Mouse (Mus musculus) MEL (cell line): ENCODE measurements at regions not wholly inside any gene's neighbourhood (a gene's known extent, or its start where the extent isn't known, plus 50 kb on each side); places are given as distances from the start of the nearest gene placed in this dataset.

Source experiments
- DNase-seq: peaks from one replicate; pipeline ENCODE4 v3.0.0; 2011; ENCODE audit warnings: low read depth, low spot score
- H3K27ac ChIP-seq: 2 replicates; pipeline ENCODE4 v1.5.1; 2012; ENCODE audit warnings: low read depth, mild to moderate bottlenecking, control low read depth, low read length, moderate library complexity; ENCODE audit not compliant: control insufficient read depth
- H3K27me3 ChIP-seq, 2 experiments: fragments of 150-350 bp in 1 of 2; sonication (generic) in 1 of 2; 2 replicates each; pipeline ENCODE4 v1.6.1; 2012; ENCODE audit warnings: low read length in 2 of 2, mild to moderate bottlenecking in 2 of 2, improper control_type of control experiment in 1 of 2, moderate library complexity in 1 of 2; ENCODE audit not compliant: insufficient read depth in 2 of 2, control insufficient read depth in 1 of 2
- H3K36me3 ChIP-seq, 2 experiments: 2 replicates each; pipeline ENCODE4 v1.6.1; 2012 to 2014; ENCODE audit warnings: low read length in 2 of 2, improper control_type of control experiment in 1 of 2, inconsistent platforms in 1 of 2, mild to moderate bottlenecking in 1 of 2; ENCODE audit not compliant: insufficient read depth in 2 of 2, control insufficient read depth in 1 of 2
- H3K4me1 ChIP-seq, 2 experiments: fragments of 150-350 bp in 1 of 2; sonication (generic) in 1 of 2; 2 replicates each; pipeline ENCODE4 v1.6.1; 2012; ENCODE audit warnings: low read length in 2 of 2, improper control_type of control experiment in 1 of 2, mild to moderate bottlenecking in 1 of 2; ENCODE audit not compliant: insufficient read depth in 2 of 2, control insufficient read depth in 1 of 2
- H3K4me3 ChIP-seq, 2 experiments: fragments of 150-350 bp in 1 of 2; sonication (generic) in 1 of 2; 2 replicates each; pipeline ENCODE4 v1.5.1; 2012; ENCODE audit warnings: low read depth in 2 of 2, low read length in 2 of 2, mild to moderate bottlenecking in 2 of 2, moderate library complexity in 2 of 2, control low read depth in 1 of 2, improper control_type of control experiment in 1 of 2; ENCODE audit not compliant: control insufficient read depth in 1 of 2, insufficient read depth in 1 of 2
- H3K79me2 ChIP-seq: 2 replicates; pipeline ENCODE4 v1.6.1; 2012; ENCODE audit warnings: mild to moderate bottlenecking, low read length, moderate library complexity; ENCODE audit not compliant: control insufficient read depth, poor library complexity, insufficient read depth
- H3K9ac ChIP-seq: 2 replicates; pipeline ENCODE4 v1.6.1; 2012; ENCODE audit warnings: low read depth, mild to moderate bottlenecking, control low read depth, low read length, moderate library complexity; ENCODE audit not compliant: control insufficient read depth, poor library complexity, severe bottlenecking
- H3K9me3 ChIP-seq: fragments of 150-350 bp; sonication (generic); replicated peaks from 2 replicates; pipeline ENCODE4 v1.6.1; 2012; ENCODE audit warnings: mild to moderate bottlenecking, low read length, improper control_type of control experiment, moderate library complexity; ENCODE audit not compliant: insufficient read depth
- CHD2 ChIP-seq: IDR thresholded peaks from 2 replicates; pipeline ENCODE4 v1.6.1; 2011; ENCODE audit warnings: low read length, improper control_type of control experiment
- EP300 ChIP-seq, 2 experiments: IDR thresholded peaks; 2 replicates each; pipeline ENCODE4 v1.6.1; 2011; ENCODE audit warnings: improper control_type of control experiment in 2 of 2, low read length in 2 of 2, low read depth in 1 of 2, mild to moderate bottlenecking in 1 of 2
- ETS1 ChIP-seq: IDR thresholded peaks from 2 replicates; pipeline ENCODE4 v1.6.1; 2012; ENCODE audit warnings: low read depth, mild to moderate bottlenecking, inconsistent platforms, low read length, improper control_type of control experiment, moderate library complexity
- GABPA ChIP-seq: IDR thresholded peaks from 2 replicates; pipeline ENCODE4 v1.6.1; 2012; ENCODE audit warnings: low read depth, mild to moderate bottlenecking, inconsistent platforms, low read length, improper control_type of control experiment, moderate library complexity
- HCFC1 ChIP-seq: IDR thresholded peaks from 2 replicates; pipeline ENCODE4 v1.6.1; 2012; ENCODE audit warnings: low read depth, mild to moderate bottlenecking, inconsistent platforms, low read length, improper control_type of control experiment, moderate library complexity
- JUND ChIP-seq: IDR thresholded peaks from 2 replicates; pipeline ENCODE4 v1.6.1; 2011; ENCODE audit warnings: low read depth, mild to moderate bottlenecking, improper control_type of control experiment, low read length
- KAT2A ChIP-seq: conservative IDR thresholded peaks from 2 replicates; pipeline ENCODE4 v1.6.1; 2012; ENCODE audit warnings: low read depth, low read length, improper control_type of control experiment, inconsistent platforms
- MAFK ChIP-seq: IDR thresholded peaks from 2 replicates; pipeline ENCODE4 v1.6.1; 2011; ENCODE audit warnings: low read depth, mild to moderate bottlenecking, low read length, improper control_type of control experiment, borderline replicate concordance
- MAX ChIP-seq: IDR thresholded peaks from 2 replicates; pipeline ENCODE4 v1.6.1; 2011; ENCODE audit warnings: low read length, improper control_type of control experiment
- MEF2A ChIP-seq: IDR thresholded peaks from 2 replicates; pipeline ENCODE4 v1.6.1; 2014; ENCODE audit warnings: low read depth, mild to moderate bottlenecking, inconsistent platforms, low read length, improper control_type of control experiment; ENCODE audit not compliant: poor library complexity, insufficient replicate concordance, severe bottlenecking; ENCODE audit errors: extremely low read depth
- MXI1 ChIP-seq: IDR thresholded peaks from 2 replicates; pipeline ENCODE4 v1.6.1; 2011; ENCODE audit warnings: mild to moderate bottlenecking, low read depth, low read length, improper control_type of control experiment
- MYB ChIP-seq: IDR thresholded peaks from 2 replicates; pipeline ENCODE4 v1.6.1; 2011; ENCODE audit warnings: mild to moderate bottlenecking, low read depth, low read length, improper control_type of control experiment
- NELFE ChIP-seq: IDR thresholded peaks from 2 replicates; pipeline ENCODE4 v1.6.1; 2011; ENCODE audit warnings: low read depth, low read length, improper control_type of control experiment
- NRF1 ChIP-seq: IDR thresholded peaks from 2 replicates; pipeline ENCODE4 v1.6.1; 2014; ENCODE audit warnings: low read depth, mild to moderate bottlenecking, inconsistent platforms, low read length, improper control_type of control experiment, moderate library complexity; ENCODE audit not compliant: poor library complexity, insufficient read depth, severe bottlenecking
- POLR2AphosphoS5 ChIP-seq: IDR thresholded peaks from 2 replicates; pipeline ENCODE4 v1.6.1; 2012; ENCODE audit warnings: low read depth, borderline replicate concordance, mild to moderate bottlenecking, inconsistent platforms, low read length, moderate library complexity, mixed read lengths
- TAL1 ChIP-seq: IDR thresholded peaks from 2 replicates; pipeline ENCODE4 v1.6.1; 2012; ENCODE audit warnings: mild to moderate bottlenecking, inconsistent platforms, low read length, moderate library complexity, mixed read lengths
- UBTF ChIP-seq: IDR thresholded peaks from 2 replicates; pipeline ENCODE4 v1.6.1; 2012; ENCODE audit warnings: low read depth, mild to moderate bottlenecking, inconsistent platforms, low read length, improper control_type of control experiment, moderate library complexity, borderline replicate concordance; ENCODE audit not compliant: insufficient read depth
- USF1 ChIP-seq: IDR thresholded peaks from 2 replicates; pipeline ENCODE4 v1.6.1; 2014; ENCODE audit warnings: low read depth, mild to moderate bottlenecking, inconsistent platforms, low read length, improper control_type of control experiment, moderate library complexity
- ZC3H11A ChIP-seq: IDR thresholded peaks from 2 replicates; pipeline ENCODE4 v1.6.1; 2012; ENCODE audit warnings: low read depth, mild to moderate bottlenecking, inconsistent platforms, low read length, improper control_type of control experiment
- ZMIZ1 ChIP-seq: IDR thresholded peaks from 2 replicates; pipeline ENCODE4 v1.6.1; 2012; ENCODE audit warnings: low read depth, mild to moderate bottlenecking, inconsistent platforms, low read length, improper control_type of control experiment, moderate library complexity
- ZNF384 ChIP-seq: IDR thresholded peaks from 2 replicates; pipeline ENCODE4 v1.6.1; 2012; ENCODE audit warnings: low read depth, mild to moderate bottlenecking, inconsistent platforms, low read length, improper control_type of control experiment

DNA sequence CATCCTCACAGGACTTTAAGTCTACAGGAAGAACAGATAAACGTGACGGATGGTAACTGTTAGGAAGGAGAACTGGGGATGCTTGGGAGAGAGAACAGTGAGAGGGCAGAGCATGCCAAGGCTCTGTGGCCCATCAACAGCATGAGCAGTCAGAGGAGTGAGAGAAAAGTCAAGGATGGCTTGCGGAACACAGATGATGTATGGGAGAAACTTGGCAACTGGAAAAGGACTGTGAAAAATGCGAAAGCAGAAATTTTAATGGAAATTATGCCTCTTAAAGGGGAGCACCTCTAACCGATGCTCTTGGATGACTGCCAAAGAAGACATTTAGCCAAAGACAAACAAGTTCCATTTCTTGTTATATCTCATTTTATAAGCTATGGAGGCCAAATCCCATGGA lies 382.6 kb downstream of the Sorl1 start:
- H3K27me3 ChIP-seq, result no peaks in the 10 kb centered on the region
- H3K9ac ChIP-seq, result no peak overlapping the region
- TF ChIP-seq UBTF (no peak), POLR2AphosphoS5 (no peak), ZMIZ1 (no peak), NRF1 (no peak), MYB (no peak), MAFK (no peak), GABPA (no peak), CHD2 (no peak), USF1 (no peak), TAL1 (no peak), KAT2A (no peak), MXI1 (no peak), MAX (no peak), HCFC1 (no peak), ZC3H11A (no peak), NELFE (no peak), ZNF384 (no peak), MEF2A (no peak), ETS1 (no peak), JUND (no peak)

DNA sequence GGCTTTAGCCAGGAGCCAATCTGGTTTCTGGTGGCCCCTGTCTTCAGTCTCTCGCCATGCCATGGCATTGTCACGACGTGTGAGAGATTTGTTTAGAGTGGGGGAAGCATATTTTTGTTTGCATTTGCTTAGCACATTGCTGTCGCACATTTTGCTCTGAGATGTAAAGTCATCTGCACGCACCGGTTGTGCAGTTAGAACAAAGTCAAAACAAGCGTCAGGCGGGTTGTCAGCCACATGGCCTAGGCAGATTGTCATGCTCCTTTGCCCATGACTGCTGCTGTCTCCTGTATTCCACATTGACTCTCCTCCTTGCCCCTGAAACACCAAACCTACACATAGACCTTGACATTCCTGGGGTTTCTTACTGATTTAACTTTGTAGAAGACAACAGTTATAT lies 383.6 kb downstream of the Sorl1 start:
- H3K4me1 ChIP-seq, result no peaks in the 10 kb centered on the region
- TF ChIP-seq ZMIZ1, result no peak
- TF ChIP-seq EP300 (IDR thresholded peaks at IDR 0.05; ENCODE audit: low read depth in 1 of 2, low read length in 2 of 2), result no peak
- TF ChIP-seq NELFE, result no peak
- TF ChIP-seq UBTF, result no peak
- no peak for TF ChIP-seq MXI1
- no peak for TF ChIP-seq HCFC1
- TF ChIP-seq MAX, result no peak
- TF ChIP-seq MYB, result no peak
- no peak for TF ChIP-seq NRF1
- no peak for TF ChIP-seq USF1
- TF ChIP-seq POLR2AphosphoS5, result no peak
- DNase-seq, result no peak
- no peak overlapping the region for H3K27ac ChIP-seq
- H3K27me3 ChIP-seq, result no peaks in the 10 kb centered on the region
- no peaks in the 10 kb centered on the region for H3K79me2 ChIP-seq
- H3K4me3 ChIP-seq, result no peak overlapping the region
- H3K9ac ChIP-seq, result no peak overlapping the region
- no peaks in the 10 kb centered on the region for H3K9me3 ChIP-seq
- H3K36me3 ChIP-seq, result no peaks in the 10 kb centered on the region

More for the DNA sequence above, 382.6 kb downstream of the Sorl1 start:
- H3K27ac ChIP-seq, result no peak overlapping the region
- no peak for DNase-seq
- H3K79me2 ChIP-seq, result no peaks in the 10 kb centered on the region
- H3K4me1 ChIP-seq, result no peaks in the 10 kb centered on the region
- H3K9me3 ChIP-seq, result no peaks in the 10 kb centered on the region
- no peaks in the 10 kb centered on the region for H3K36me3 ChIP-seq
- no peak overlapping the region for H3K4me3 ChIP-seq
